Mouse (Mus musculus): ENCODE measurements around the gene Hnf4a. TPM values are rescaled to one million over a fixed set of nuclear protein-coding genes. Genes with fewer than 3 reads are reported as not detected.
"Not testable (repeated sequence)": the region's sequence is repeated elsewhere in the genome, so short reads cannot be mapped to it uniquely, and the experiment has no call there.

The Hnf4a gene
- polyA plus RNA-seq (2015; fragmentation: Nextera tagmentation; extraction: Ambion mirVana) = 0.46 TPM in 1 of 2 replicates, not detected in the other

GRCm38 (mm10) chr2:163506300-163507004 lies at the start of gene Hnf4a:
TSS of gene Hnf4a (plus strand) at chr2:163506808.
- no peaks in the 10 kb centered on the region for H3K9me3 ChIP-seq (replicated peaks)
- H3K27ac ChIP-seq = no peak within 1 kb of the TSS
- no peak within 1 kb of the TSS for H3K9ac ChIP-seq
- no peaks in the 10 kb centered on the region for H3K27me3 ChIP-seq
- no peak within 1 kb of the TSS for H3K4me3 ChIP-seq
- no peak within 1 kb of the TSS for H3K4me2 ChIP-seq
- no peaks in the 10 kb centered on the region for H3K4me1 ChIP-seq (replicated peaks)
- H3K36me3 ChIP-seq = no peaks in the 10 kb centered on the region
- 66% methylated on average over 10 of the region's 10 CpGs for WGBS
- ATAC-seq (replicated peaks; ENCODE audit: insufficient number of reproducible peaks, insufficient read depth, low FRiP score, low read depth) = no peak

GRCm38 (mm10) chr2:163458539-163459265 lies 47.9 kb upstream of the Hnf4a start:
- ATAC-seq (replicated peaks; ENCODE audit: insufficient number of reproducible peaks, insufficient read depth, low FRiP score, low read depth) = 0 out of 2 replicates have a peak, but pooled peaks have one; percentile 34
- Histone ChIP-seq H3K9me3 (replicated peaks) (no peaks in the 10 kb centered on the region), H3K4me2 (peak overlapping the region; percentile 31; the same call in 1 of the 2 replicates)

GRCm38 (mm10) chr2:163459380-163459779 lies 47.2 kb upstream of the Hnf4a start:
- H3K4me2 ChIP-seq = peak overlapping the region; percentile 31; the same call in 1 of the 2 replicates
- peaks cover 19% of the 10 kb centered on the region for H3K27me3 ChIP-seq
- H3K36me3 ChIP-seq = no peaks in the 10 kb centered on the region
- H3K4me3 ChIP-seq = no peak overlapping the region
- no peaks in the 10 kb centered on the region for H3K9me3 ChIP-seq (replicated peaks)
- H3K9ac ChIP-seq = no peak overlapping the region
- no peak overlapping the region for H3K27ac ChIP-seq
- no peak for ATAC-seq (replicated peaks; ENCODE audit: insufficient number of reproducible peaks, insufficient read depth, low FRiP score, low read depth)
- 25% methylated on average over 10 of the region's 10 CpGs for WGBS
- peaks cover 29% of the 10 kb centered on the region for H3K4me1 ChIP-seq (replicated peaks)

More at GRCm38 (mm10) chr2:163458539-163459265, 47.9 kb upstream of the Hnf4a start:
- Histone ChIP-seq H3K27me3 (peaks cover 19% of the 10 kb centered on the region), H3K9ac (no peak overlapping the region), H3K4me3 (no peak overlapping the region), H3K4me1 (replicated peaks) (peaks cover 23% of the 10 kb centered on the region), H3K36me3 (no peaks in the 10 kb centered on the region), H3K27ac (no peak overlapping the region)
- WGBS = 30% methylated on average over 27 of the region's 27 CpGs

- H3K4me3 ChIP-seq = no peak overlapping the region
- 80% methylated on average over 8 of the region's 8 CpGs for whole genome bisulfite sequencing
- H3K9ac ChIP-seq = no peak overlapping the region
- no peaks in the 10 kb centered on the region for H3K36me3 ChIP-seq
- H3K27me3 ChIP-seq = peaks cover 19% of the 10 kb centered on the region
- H3K4me2 ChIP-seq = no peak overlapping the region
- H3K27ac ChIP-seq = no peak overlapping the region
- H3K4me1 ChIP-seq (replicated peaks) = peaks cover 42% of the 10 kb centered on the region
- H3K9me3 ChIP-seq (replicated peaks) = no peaks in the 10 kb centered on the region
- no peak for ATAC-seq (replicated peaks; ENCODE audit: insufficient number of reproducible peaks, insufficient read depth, low FRiP score, low read depth)
Measured at GRCm38 (mm10) chr2:163460622-163461021, 46.0 kb upstream of the Hnf4a start.

GRCm38 (mm10) chr2:163461307-163461706 lies 45.3 kb upstream of the Hnf4a start:
- not testable (repeated sequence) for H3K36me3 ChIP-seq; H3K9ac ChIP-seq; H3K4me3 ChIP-seq; H3K9me3 ChIP-seq (replicated peaks); H3K27ac ChIP-seq; H3K4me2 ChIP-seq; ATAC-seq (replicated peaks; ENCODE audit: insufficient number of reproducible peaks, insufficient read depth, low FRiP score, low read depth)
- Histone ChIP-seq H3K4me1 (replicated peaks) (peaks cover 44% of the 10 kb centered on the region), H3K27me3 (peaks cover 19% of the 10 kb centered on the region)
- 94% methylated on average over 9 of the region's 9 CpGs for WGBS

- WGBS = 65% methylated on average over 5 of the region's 5 CpGs
- no peak overlapping the region for H3K9ac ChIP-seq
- no peaks in the 10 kb centered on the region; the same call in 1 of the 2 replicates for H3K36me3 ChIP-seq
- H3K4me3 ChIP-seq = no peak overlapping the region
- peaks cover 50% of the 10 kb centered on the region for H3K4me1 ChIP-seq (replicated peaks)
- peaks cover 19% of the 10 kb centered on the region for H3K27me3 ChIP-seq
- no peak for ATAC-seq (replicated peaks; ENCODE audit: insufficient number of reproducible peaks, insufficient read depth, low FRiP score, low read depth)
- H3K4me2 ChIP-seq = no peak overlapping the region
- H3K9me3 ChIP-seq (replicated peaks) = no peaks in the 10 kb centered on the region
- no peak overlapping the region for H3K27ac ChIP-seq
Measured at GRCm38 (mm10) chr2:163462386-163462785, 44.2 kb upstream of the Hnf4a start.

- no peak overlapping the region for H3K4me2 ChIP-seq
- no peak overlapping the region for H3K27ac ChIP-seq
- H3K36me3 ChIP-seq = peaks cover 2% of the 10 kb centered on the region
- peaks cover 50% of the 10 kb centered on the region for H3K4me1 ChIP-seq (replicated peaks)
- 50% methylated on average over 11 of the region's 11 CpGs for WGBS
- H3K27me3 ChIP-seq = peaks cover 15% of the 10 kb centered on the region
- no peak overlapping the region for H3K9ac ChIP-seq
- ATAC-seq (replicated peaks; ENCODE audit: insufficient number of reproducible peaks, insufficient read depth, low FRiP score, low read depth) = no peak
- no peak overlapping the region for H3K4me3 ChIP-seq
- no peaks in the 10 kb centered on the region for H3K9me3 ChIP-seq (replicated peaks)
Measured at GRCm38 (mm10) chr2:163462801-163463200, 43.8 kb upstream of the Hnf4a start.

GRCm38 (mm10) chr2:163463251-163463769 lies 43.3 kb upstream of the Hnf4a start:
- Histone ChIP-seq H3K9me3 (replicated peaks) (no peaks in the 10 kb centered on the region), H3K27me3 (peaks cover 10% of the 10 kb centered on the region), H3K4me2 (no peak overlapping the region), H3K9ac (no peak overlapping the region), H3K27ac (no peak overlapping the region), H3K4me3 (no peak overlapping the region), H3K36me3 (peaks cover 7% of the 10 kb centered on the region), H3K4me1 (replicated peaks) (peaks cover 48% of the 10 kb centered on the region)
- no peak for ATAC-seq (replicated peaks; ENCODE audit: insufficient number of reproducible peaks, insufficient read depth, low FRiP score, low read depth)
- WGBS = 48% methylated on average over 10 of the region's 10 CpGs

- H3K9ac ChIP-seq = peak overlapping the region; percentile 8; the same call in 1 of the 2 replicates
- WGBS = 36% methylated on average over 4 of the region's 4 CpGs
- 0 out of 2 replicates have a peak overlapping the region, but pooled peaks have one; percentile 7 for H3K4me2 ChIP-seq
- H3K4me1 ChIP-seq (replicated peaks) = peaks cover 42% of the 10 kb centered on the region
- peaks cover 14% of the 10 kb centered on the region for H3K36me3 ChIP-seq
- H3K4me3 ChIP-seq = no peak overlapping the region
- peak overlapping the region; percentile 74 for H3K27ac ChIP-seq
- peaks cover 3% of the 10 kb centered on the region for H3K27me3 ChIP-seq
- H3K9me3 ChIP-seq (replicated peaks) = no peaks in the 10 kb centered on the region
- no peak for ATAC-seq (replicated peaks; ENCODE audit: insufficient number of reproducible peaks, insufficient read depth, low FRiP score, low read depth)
Measured at GRCm38 (mm10) chr2:163463998-163464397, 42.6 kb upstream of the Hnf4a start.

GRCm38 (mm10) chr2:163464562-163464961 lies 42.0 kb upstream of the Hnf4a start:
- 38% methylated on average over 6 of the region's 6 CpGs for WGBS
- H3K4me3 ChIP-seq = no peak overlapping the region
- ATAC-seq (replicated peaks; ENCODE audit: insufficient number of reproducible peaks, insufficient read depth, low FRiP score, low read depth) = 0 out of 2 replicates have a peak, but pooled peaks have one; percentile 21
- no peaks in the 10 kb centered on the region for H3K27me3 ChIP-seq
- peaks cover 37% of the 10 kb centered on the region for H3K4me1 ChIP-seq (replicated peaks)
- H3K27ac ChIP-seq = peak overlapping the region; percentile 74
- peaks cover 19% of the 10 kb centered on the region for H3K36me3 ChIP-seq
- H3K9me3 ChIP-seq (replicated peaks) = no peaks in the 10 kb centered on the region
- 0 out of 2 replicates have a peak overlapping the region, but pooled peaks have one; percentile 7 for H3K4me2 ChIP-seq
- peak overlapping the region; percentile 8; the same call in 1 of the 2 replicates for H3K9ac ChIP-seq

- Histone ChIP-seq H3K4me2 (no peak overlapping the region), H3K4me1 (replicated peaks) (peaks cover 45% of the 10 kb centered on the region), H3K27me3 (no peaks in the 10 kb centered on the region), H3K27ac (no peak overlapping the region), H3K9ac (no peak overlapping the region), H3K4me3 (no peak overlapping the region), H3K9me3 (replicated peaks) (no peaks in the 10 kb centered on the region), H3K36me3 (peaks cover 19% of the 10 kb centered on the region)
- ATAC-seq (replicated peaks; ENCODE audit: insufficient number of reproducible peaks, insufficient read depth, low FRiP score, low read depth) = no peak
- 57% methylated on average over 8 of the region's 8 CpGs for WGBS
Measured at GRCm38 (mm10) chr2:163466771-163467170, 39.8 kb upstream of the Hnf4a start.

Data from heart, embryonic 15.5 days (tissue).